8 mouse cellular contexts compared by ENCODE assay signal in genomic region chr11:95587423-95587951, GRCm38 (mm10). TPM values are rescaled to one million over a fixed set of nuclear protein-coding genes. Genes with fewer than 3 reads are reported as not detected.
A peak's percentile ranks its signal among the peaks of the same experiment; 100 is the strongest.
DNase-seq lines count a peak whose midpoint lies in the region; ATAC-seq lines count a peak whose summit lies in the region.

Ngfr (minus strand) TSS chr11:95587735.

- H3K4me1 ChIP-seq in forebrain, embryonic 13.5 days, result peaks cover 25% of the 10 kb centered on the region
- peaks cover 10% of the 10 kb centered on the region for H3K4me1 ChIP-seq in liver, embryonic 11.5 days (replicated peaks; ENCODE audit: control insufficient read depth, insufficient read depth, low read length)
- peaks cover 32% of the 10 kb centered on the region for H3K4me1 ChIP-seq in neural tube, embryonic 11.5 days (ENCODE audit: control insufficient read depth, insufficient read depth, low read length)

- H3K36me3 ChIP-seq in forebrain, embryonic 13.5 days (ENCODE audit: poor library complexity, severe bottlenecking), result no peaks in the 10 kb centered on the region
- no peaks in the 10 kb centered on the region for H3K36me3 ChIP-seq in liver, embryonic 11.5 days (ENCODE audit: control insufficient read depth, insufficient read depth, low read length)
- H3K36me3 ChIP-seq in neural tube, embryonic 11.5 days (ENCODE audit: control insufficient read depth, insufficient read depth, low read length), result no peaks in the 10 kb centered on the region

- DNase-seq in heart, adult 18-20 months, result peak; percentile 45 to 64
- DNase-seq in heart, postnatal 25 days (ENCODE audit: low spot score), result no peak
- no peak for DNase-seq in adrenal gland, postnatal 4 days (ENCODE audit: low spot score in 2 of 2)
- DNase-seq in induced T-regulatory cell, adult 2 months (ENCODE audit: low read depth), result peak; percentile 18
- peak; percentile 50 for DNase-seq in liver, embryonic 11.5 days (ENCODE audit: low spot score)
- peak; percentile 83 for DNase-seq in neural tube, embryonic 11.5 days (ENCODE audit: low spot score)
- peak; percentile 38 for DNase-seq in yolk sac, embryonic 10.5 days (ENCODE audit: low spot score)

- peak within 1 kb of the TSS; percentile 40 for H3K4me3 ChIP-seq in forebrain, embryonic 13.5 days
- H3K4me3 ChIP-seq in liver, embryonic 11.5 days (ENCODE audit: low read depth, low read length), result peak within 1 kb of the TSS; percentile 44
- peak within 1 kb of the TSS; percentile 48 for H3K4me3 ChIP-seq in neural tube, embryonic 11.5 days (ENCODE audit: low read depth, low read length)

- under 1% methylated on average over 30 of the region's 39 CpGs for WGBS in forebrain, embryonic 13.5 days
- WGBS in liver, embryonic 11.5 days, result 3% methylated on average over 32 of the region's 39 CpGs
- WGBS in neural tube, embryonic 11.5 days, result under 1% methylated on average over 31 of the region's 39 CpGs

- peak within 1 kb of the TSS; percentile 83 for H3K4me2 ChIP-seq in forebrain, embryonic 13.5 days
- H3K4me2 ChIP-seq in liver, embryonic 11.5 days, result peak within 1 kb of the TSS; percentile 60
- H3K4me2 ChIP-seq in neural tube, embryonic 11.5 days (ENCODE audit: low read depth), result peak within 1 kb of the TSS; percentile 71

- H3K27me3 ChIP-seq in forebrain, embryonic 13.5 days, result peaks cover 95% of the 10 kb centered on the region
- peaks cover 86% of the 10 kb centered on the region for H3K27me3 ChIP-seq in liver, embryonic 11.5 days (replicated peaks; ENCODE audit: control insufficient read depth, insufficient read depth, low read length)
- peaks cover 29% of the 10 kb centered on the region for H3K27me3 ChIP-seq in neural tube, embryonic 11.5 days (ENCODE audit: control insufficient read depth, insufficient read depth, low read length)

- intact Hi-C loops in heart, postnatal 25 days (cut with DNase I), result loop anchor here (5.0 kb wide), 1 partner anchor 60 kb away; no protein-coding TSS in a partner anchor

- peak within 1 kb of the TSS; percentile 55; the same call in 1 of the 2 replicates for H3K27ac ChIP-seq in forebrain, embryonic 13.5 days
- H3K27ac ChIP-seq in liver, embryonic 11.5 days (ENCODE audit: low read depth, low read length), result no peak within 1 kb of the TSS
- H3K27ac ChIP-seq in neural tube, embryonic 11.5 days (ENCODE audit: low read depth, low read length), result peak within 1 kb of the TSS; percentile 74

- peak; percentile 86 for ATAC-seq in forebrain, embryonic 13.5 days
- ATAC-seq in liver, embryonic 11.5 days (replicated peaks; ENCODE audit: low FRiP score), result 0 out of 2 replicates have a peak, but pooled peaks have one; percentile 25
- peak; percentile 71 for ATAC-seq in neural tube, embryonic 11.5 days (ENCODE audit: insufficient read depth, low FRiP score, low TSS enrichment)

- peak within 1 kb of the TSS; percentile 66 for H3K9ac ChIP-seq in forebrain, embryonic 13.5 days
- 0 out of 2 replicates have a peak within 1 kb of the TSS, but pooled peaks have one; percentile 14 for H3K9ac ChIP-seq in liver, embryonic 11.5 days (ENCODE audit: low read depth, low read length)
- peak within 1 kb of the TSS; percentile 65 for H3K9ac ChIP-seq in neural tube, embryonic 11.5 days (ENCODE audit: low read length)

- no peaks in the 10 kb centered on the region for H3K9me3 ChIP-seq in forebrain, embryonic 13.5 days (replicated peaks)
- H3K9me3 ChIP-seq in liver, embryonic 11.5 days (ENCODE audit: control insufficient read depth, low read length), result no peaks in the 10 kb centered on the region
- no peaks in the 10 kb centered on the region for H3K9me3 ChIP-seq in neural tube, embryonic 11.5 days (ENCODE audit: control insufficient read depth, low read length)

RNA-seq across cellular contexts. Expression of gene Ngfr, which starts in this region (rescaled TPM):
- total RNA-seq in heart, adult 18-20 months (2021), result under 1 TPM; 0.37 to 0.64 TPM
- under 1 TPM; 0.44 to 0.70 TPM for total RNA-seq in heart, postnatal 25 days (2021)
- total RNA-seq in adrenal gland, postnatal 4 days (2021), result 10 to 100 TPM; 15.3 to 20.4 TPM
- 6.3 and 7.5 TPM in 2 replicates for polyA plus RNA-seq in forebrain, embryonic 13.5 days (2015; fragmentation: Nextera tagmentation; extraction: Ambion mirVana)
- polyA plus RNA-seq in liver, embryonic 11.5 days (2014; fragmentation: Nextera tagmentation; extraction: Ambion mirVana), result 11.1 and 11.4 TPM in 2 replicates
- 92.0 and 97.6 TPM in 2 replicates for polyA plus RNA-seq in neural tube, embryonic 11.5 days (2014; fragmentation: Nextera tagmentation; extraction: Ambion mirVana)

Comparison
In these comparisons a context has a peak if more than half of its experiments do, and no peak if none do; other contexts are left out.
1. RNA of gene Ngfr (total RNA-seq): 15.3 to 20.4 TPM in adrenal gland, postnatal 4 days; 0.44 to 0.70 TPM in heart, postnatal 25 days and 0.37 to 0.64 TPM in heart, adult 18-20 months; every median in the first group is over 4 times any median in the second.
2. Peak in DNase-seq in heart, adult 18-20 months; RNA of the gene not detected or under 1 TPM.
3. DNase-seq: peak in induced T-regulatory cell, adult 2 months (single experiment), liver, embryonic 11.5 days (single experiment), neural tube, embryonic 11.5 days (single experiment) and yolk sac, embryonic 10.5 days (single experiment); none in heart, postnatal 25 days (single experiment) and adrenal gland, postnatal 4 days (0 of 2).
4. ATAC-seq: peak in every context shown above with its lines; median percentile 86 in forebrain, embryonic 13.5 days; 71 in neural tube, embryonic 11.5 days; 25 in liver, embryonic 11.5 days.
5. H3K9ac ChIP-seq: peak in every context shown above with its lines; median percentile 66 in forebrain, embryonic 13.5 days; 65 in neural tube, embryonic 11.5 days; 14 in liver, embryonic 11.5 days.
6. Peak in every context shown above with its lines, with median percentiles within 50 percentile points of each other: H3K4me2 ChIP-seq and H3K4me3 ChIP-seq.